Mouse (Mus musculus) brain, adult 2 months (tissue): ENCODE measurements around the gene Itpr3.

ENCODE experiments used
- DNase-seq: peaks from one replicate; pipeline ENCODE4 v3.0.0; 2011; ENCODE audit warnings: low read depth, low spot score

Itpr3 gene

DNA sequence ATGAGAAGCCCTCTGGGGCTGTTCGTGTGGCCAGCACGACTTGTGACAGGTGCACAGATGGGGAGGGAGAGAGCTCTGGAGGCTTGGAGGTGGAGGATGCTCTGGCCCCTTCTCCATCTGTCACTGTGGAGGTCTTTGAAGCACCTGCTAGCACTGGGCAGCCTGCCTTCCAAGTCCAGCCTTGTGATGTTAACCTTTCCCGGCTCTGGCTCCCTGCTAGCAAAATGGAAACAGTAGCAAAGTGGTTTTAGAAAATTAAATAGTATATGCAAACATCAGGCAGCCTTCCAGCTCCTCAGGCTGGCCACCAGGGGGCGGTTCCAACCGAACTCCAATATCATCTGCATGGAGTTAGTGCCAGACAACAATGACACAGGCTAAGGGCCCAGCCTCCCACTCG lies 14.5 kb downstream of the Itpr3 start:
- peak; percentile 97 for DNase-seq

GRCm38 (mm10) chr17:27072363-27072762 lies 15.3 kb downstream of the Itpr3 start:
- peak; percentile 75 for DNase-seq

GRCm38 (mm10) chr17:27073126-27073525 lies 16.0 kb downstream of the Itpr3 start:
- no peak for DNase-seq

GRCm38 (mm10) chr17:27073778-27074177 lies 16.7 kb downstream of the Itpr3 start:
- DNase-seq = no peak

- peak; percentile 37 for DNase-seq
Observed at GRCm38 (mm10) chr17:27074236-27074635, 17.1 kb downstream of the Itpr3 start.

- no peak for DNase-seq
Observed at GRCm38 (mm10) chr17:27074849-27075745, 18.0 kb downstream of the Itpr3 start.

DNA sequence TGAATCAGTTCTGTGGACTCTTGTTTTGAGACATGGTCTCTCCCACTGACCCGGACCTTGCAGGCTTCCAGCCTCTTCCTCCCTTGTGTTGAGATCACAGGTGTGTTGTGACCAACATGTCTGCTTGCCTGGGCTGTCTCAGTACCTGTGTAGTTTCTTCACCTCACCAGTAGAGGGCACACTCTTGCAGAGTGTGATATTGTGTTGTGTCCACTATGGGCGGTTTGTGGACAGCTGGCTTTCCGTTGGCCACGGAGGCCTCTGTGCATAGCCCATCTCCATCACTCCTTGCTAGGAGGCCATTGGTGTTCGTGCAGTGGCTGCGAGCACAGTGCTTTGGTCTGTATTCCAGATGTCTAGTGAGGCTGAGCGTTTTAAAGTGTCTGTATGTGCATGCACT lies 20.0 kb downstream of the Itpr3 start:
- no peak for DNase-seq

DNA sequence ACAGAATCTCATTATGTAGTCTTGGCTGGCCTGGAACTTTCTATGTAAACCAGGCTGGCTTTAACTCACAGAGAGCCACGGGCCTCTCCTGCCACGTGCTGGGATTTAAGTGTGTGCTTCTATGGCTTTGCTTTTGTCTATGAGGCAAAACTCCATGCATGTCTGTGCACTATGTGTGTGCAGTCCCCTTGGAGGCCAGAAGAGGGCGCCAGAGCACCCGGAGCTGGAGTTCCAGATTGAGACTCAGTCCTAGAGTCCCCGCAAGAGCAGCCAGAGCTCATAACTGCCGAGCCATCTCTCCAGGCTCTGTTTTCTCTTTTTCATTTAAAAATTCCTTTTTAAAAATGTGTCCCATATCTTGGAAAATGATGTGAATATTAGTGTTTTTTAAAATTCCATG lies 20.8 kb downstream of the Itpr3 start:
- no peak for DNase-seq

DNA sequence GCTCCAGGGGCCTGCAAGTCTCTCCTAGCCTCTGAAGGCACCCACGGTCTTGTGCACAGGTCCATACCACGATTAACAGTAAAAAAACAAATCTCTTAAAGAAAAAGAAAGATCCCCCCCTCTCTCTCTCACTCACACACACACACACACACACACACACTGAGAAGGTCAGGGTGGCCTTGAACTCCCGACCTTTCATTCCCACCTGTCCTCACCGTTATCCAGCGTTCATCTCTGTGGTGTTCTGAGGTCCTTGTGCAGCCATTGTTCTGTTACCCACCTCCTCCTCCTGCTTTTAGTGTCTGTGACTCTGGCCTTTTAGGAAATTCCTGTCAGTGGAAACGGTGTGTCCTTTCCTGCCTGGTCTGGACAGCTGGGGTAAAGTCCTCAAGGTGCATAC lies 21.4 kb downstream of the Itpr3 start:
- no peak for DNase-seq

DNA sequence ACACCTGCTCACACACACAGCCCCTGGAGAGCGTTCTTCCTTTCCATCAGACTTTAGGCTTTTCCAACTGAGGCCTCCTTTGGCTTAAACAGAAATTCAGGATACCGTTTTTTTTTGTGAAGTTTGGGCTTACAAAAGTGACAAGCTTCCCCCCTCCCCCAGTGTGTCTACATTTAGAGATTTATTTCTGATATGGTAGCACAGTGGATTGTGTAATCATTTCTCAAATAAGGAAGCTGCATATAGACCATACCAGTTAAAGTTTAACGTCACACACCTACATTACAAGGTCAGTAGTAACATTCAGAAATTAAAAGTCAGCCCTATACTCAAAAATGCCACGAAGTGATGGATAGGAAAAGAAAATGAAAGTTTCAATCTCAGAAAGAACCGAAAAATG lies 24.8 kb downstream of the Itpr3 start:
- no peak for DNase-seq

DNA sequence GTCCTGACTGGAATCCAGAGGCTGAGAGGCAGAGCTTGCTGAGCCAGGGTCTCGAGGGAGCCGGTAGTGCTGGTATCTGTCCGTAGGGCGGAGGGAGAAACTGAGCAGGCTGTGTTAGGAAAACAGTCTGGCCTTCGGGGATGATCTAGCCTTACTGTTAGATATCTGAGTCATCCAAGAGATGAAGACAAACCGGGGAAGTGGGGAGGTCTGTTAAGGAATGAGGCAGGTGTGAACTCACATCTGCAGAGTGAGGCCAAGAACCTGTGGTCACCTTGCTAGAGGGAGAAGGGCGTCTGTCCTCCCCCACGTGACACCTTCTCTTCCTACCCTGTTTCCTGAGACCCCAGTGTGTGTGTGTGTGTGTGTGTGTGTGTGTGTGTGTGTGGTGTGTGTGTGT lies 25.7 kb downstream of the Itpr3 start:
- no peak for DNase-seq

GRCm38 (mm10) chr17:27083601-27084000 lies 26.5 kb downstream of the Itpr3 start:
- no peak for DNase-seq

DNA sequence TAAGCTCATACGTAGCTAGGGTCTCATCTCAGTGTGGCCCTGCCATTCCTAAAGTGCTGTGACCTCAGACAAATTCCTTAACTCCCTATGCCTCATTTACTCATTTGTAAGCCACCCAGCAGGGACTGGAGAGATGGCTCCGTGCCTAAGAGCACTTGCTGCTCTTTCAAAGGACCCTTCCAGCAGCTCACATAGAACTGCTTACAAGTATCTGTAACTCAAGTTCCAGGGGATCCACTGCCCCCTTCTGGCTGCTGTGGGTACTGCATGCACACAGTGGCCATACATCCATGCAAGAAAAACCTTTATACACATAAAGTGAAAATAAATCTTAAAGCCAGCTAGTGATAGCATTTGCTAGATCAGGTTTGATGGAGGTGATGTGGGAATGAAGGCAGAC lies 28.6 kb downstream of the Itpr3 start:
- DNase-seq = peak; percentile 41

DNA sequence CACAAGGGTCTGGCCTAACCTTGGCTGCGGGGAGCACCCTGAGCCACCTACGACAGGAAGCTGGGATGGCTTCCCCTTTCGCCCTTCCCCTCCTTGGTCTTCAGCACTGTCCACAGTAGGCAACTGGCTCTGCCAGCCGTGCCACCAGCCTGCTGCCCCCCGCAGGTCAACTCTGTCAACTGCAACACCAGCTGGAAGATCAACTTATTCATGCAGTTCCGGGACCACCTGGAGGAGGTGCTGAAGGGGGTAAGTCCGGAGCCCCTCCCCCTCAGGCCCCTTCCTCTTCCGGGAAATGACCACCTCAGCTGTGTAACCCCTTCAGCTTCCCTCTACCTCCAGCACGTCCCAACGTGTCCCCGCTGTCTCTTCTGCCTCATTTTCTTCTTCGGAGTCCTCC lies 30.3 kb downstream of the Itpr3 start:
- no peak for DNase-seq

DNA sequence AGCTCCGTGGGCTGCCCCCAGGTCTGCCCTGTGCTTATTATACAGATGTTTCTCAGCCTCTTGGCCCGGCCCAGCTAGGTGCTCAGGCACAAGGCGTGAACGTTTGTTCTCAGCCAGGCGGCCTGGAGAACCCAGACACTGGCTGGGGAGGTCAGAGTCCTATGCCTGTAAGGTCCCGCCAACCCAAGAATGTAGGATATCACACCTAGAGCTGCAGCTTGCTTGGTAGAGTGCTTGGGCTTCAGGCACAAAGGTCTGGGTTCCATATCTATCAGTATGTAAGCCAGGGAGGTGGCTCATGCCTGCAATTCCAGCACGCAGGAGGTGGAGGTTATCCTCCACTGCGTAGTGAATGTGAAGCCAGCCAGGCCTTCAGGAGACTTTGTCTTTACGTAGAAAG lies 33.0 kb downstream of the Itpr3 start:
- DNase-seq = no peak

- DNase-seq = peak; percentile 80
Observed at GRCm38 (mm10) chr17:27095690-27096089, 38.6 kb downstream of the Itpr3 start.

GRCm38 (mm10) chr17:27101675-27102074 lies 44.6 kb downstream of the Itpr3 start:
- DNase-seq = no peak

DNA sequence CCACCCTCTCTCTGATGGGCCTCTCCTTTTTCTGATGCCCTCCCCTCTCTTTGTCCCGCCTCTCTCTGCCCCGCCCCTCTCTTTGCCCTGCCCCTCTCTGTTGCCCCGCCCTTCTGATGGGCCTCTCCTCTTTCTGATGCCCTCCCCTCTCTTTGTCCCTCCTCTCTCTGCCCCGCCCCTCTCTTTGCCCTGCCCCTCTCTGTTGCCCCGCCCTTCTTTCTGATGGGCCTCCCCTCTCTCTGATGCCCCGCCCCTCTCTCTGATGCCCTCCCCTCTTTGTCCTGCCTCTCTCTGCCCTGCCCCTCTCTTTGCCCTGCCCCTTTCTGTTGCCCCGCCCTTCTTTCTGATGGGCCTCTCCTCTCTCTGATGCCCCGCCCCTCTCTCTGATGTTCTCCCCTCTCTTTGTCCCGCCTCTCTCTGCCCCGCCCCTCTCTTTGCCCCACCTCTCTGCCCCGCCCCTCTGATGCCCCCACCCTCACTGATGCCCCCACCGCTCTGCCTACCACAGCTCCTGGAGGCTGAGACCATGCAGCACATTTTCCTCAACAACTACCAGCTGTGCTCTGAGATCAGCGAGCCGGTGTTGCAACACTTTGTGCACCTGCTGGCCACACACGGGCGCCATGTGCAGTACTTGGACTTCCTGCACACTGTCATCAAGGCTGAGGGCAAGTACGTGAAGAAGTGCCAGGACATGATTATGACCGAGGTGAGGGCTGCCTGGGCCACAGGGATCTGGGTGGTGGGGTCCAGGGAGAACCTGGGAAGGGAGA lies 48.8 kb downstream of the Itpr3 start:
- DNase-seq = no peak

GRCm38 (mm10) chr17:27106745-27107144 lies 49.6 kb downstream of the Itpr3 start:
- peak; percentile 55 for DNase-seq

DNA sequence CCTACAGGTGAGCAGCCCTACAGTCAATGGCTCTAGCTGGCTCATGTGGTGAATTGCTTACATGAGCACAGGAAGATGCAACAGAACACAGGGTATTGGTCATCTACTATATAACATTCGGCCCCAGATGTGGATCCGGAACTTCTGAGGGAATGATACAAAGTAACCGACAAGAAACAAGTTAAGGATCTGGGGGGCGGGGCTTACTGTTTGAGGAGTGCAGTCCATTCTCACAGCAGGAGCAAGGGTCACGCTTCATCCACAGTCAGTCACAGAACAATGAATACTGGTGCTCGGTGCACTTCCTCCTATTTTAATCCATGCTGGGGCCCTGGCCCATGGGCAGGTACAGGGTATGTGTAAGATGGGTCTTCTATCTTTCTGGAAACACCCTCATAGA lies 50.8 kb downstream of the Itpr3 start:
- no peak for DNase-seq

DNA sequence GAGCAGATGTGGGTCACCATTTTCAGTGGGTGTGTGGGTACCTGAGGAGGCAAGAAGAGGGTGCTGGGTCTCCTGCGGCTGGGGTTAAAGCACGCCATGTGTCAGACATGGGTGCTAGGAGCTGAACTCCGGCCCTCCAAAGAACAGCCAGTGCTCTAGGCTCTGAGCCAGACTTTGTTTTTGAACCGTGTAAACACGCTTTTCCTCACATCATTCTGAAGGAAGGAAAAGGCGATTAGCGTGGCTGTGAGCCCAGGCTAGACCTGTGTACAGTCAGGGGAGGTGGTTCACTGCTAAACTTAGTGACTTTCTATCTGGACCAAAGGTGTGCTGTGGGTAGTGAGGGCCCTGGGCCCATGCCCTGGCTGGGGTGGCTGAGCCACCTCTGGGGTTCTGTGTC lies 53.0 kb downstream of the Itpr3 start:
- DNase-seq = no peak

DNA sequence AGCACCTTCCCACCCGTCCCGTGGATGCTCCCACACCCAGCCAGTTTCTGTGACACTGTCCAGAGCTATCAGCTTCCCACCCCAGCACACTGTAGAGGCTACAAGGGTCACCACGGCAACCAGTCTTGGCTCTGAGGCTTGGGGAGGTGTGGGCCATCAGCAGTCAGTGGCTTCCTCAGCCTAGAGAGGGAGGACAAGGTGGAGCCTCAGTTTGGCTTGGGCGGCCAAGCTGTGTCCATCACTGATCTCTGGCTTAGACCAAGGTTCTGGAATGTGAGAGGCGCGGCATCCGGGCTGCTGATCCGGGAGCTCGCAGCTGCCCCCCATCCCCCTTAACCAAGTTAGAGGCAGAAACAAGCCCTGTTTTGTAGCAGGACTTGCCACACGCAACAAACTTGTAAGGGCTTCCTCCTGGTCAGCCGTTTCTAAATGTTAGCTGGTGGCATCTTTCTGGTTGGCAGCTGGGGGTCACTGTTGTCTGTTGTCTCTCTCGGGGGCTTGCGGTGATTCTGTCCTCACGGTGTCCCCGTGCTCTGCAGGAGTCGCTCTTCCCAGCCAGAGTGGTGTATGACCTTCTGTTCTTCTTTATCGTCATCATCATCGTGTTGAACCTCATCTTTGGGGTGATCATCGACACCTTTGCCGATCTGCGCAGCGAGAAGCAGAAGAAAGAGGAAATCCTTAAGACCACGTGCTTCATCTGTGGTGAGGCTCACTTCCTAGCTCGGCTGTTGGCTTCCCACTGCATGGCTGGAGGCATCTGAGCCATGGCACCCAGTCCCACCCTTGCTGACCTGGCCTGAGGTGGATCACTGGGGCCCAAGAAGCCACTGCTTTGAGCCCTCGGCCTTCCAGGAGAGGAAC lies 61.8 kb downstream of the Itpr3 start:
- DNase-seq = no peak
